Mouse (Mus musculus) thymus, postnatal 25 days (tissue): ENCODE data around the gene Gng2.

ENCODE experiments used
- DNase-seq: peaks from one replicate; pipeline ENCODE4 v3.0.0; 2022

Gng2 gene

GRCm38 (mm10) chr14:19976421-19977270, 781 bp downstream of the Gng2 start:
- peak; percentile 54 for DNase-seq

- no peak for DNase-seq
These were observed 2.4 kb downstream of the Gng2 start for GRCm38 (mm10) chr14:19974978-19975493.

DNA sequence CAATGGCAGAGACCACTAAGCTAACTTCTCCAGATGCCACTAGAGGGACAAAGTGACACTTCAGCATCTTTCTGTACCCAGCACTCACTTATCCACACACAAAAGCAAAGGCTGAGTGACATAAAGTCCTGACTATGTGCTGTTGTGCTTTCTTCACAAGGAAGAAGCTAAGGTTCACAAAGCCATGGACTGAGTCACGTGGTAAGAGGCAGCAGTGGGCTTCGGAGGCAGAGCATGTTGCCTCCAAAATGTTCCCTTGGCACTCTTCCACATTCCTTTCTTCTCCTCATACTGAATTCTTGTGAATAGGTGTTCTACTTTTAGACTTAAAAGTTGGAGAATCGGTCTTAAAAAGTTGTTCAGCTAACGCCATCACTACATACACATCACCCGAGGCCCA, 3.0 kb downstream of the Gng2 start:
- DNase-seq, result no peak

DNA sequence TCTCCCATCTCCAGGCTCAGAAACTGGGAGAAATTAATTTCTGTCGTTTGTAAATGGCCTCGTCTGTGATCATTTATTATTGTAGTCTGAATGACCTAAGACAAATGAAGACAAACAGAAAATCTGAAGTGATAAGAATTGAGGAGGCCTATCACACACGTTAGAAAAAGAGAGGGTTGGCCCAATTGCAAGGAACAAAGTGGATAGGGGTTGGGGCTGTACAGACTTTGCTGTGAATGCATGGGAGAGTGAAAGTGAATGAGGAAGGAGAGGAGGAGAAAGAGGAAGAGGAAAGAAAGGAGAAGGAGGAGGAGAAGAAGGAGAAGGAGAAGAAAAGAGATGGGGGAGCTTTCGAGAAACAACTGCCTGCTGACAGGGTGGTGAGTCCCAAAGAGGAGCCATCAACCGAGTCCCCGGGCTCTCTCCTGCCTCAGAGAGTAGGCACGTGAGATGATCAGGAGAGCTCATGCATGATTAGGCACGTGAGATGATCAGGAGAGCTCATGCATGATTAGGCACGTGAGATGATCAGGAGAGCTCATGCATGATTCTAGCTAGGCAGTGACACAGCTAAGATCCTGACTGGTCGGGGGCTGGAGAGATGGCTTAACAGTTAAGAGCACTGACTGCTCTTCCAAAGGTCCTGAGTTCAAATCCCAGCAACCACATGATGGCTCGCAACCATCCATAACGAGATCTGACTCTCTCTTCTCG, 5.0 kb downstream of the Gng2 start:
- DNase-seq, result no peak

GRCm38 (mm10) chr14:19970845-19971244, 6.6 kb downstream of the Gng2 start:
- no peak for DNase-seq

DNA sequence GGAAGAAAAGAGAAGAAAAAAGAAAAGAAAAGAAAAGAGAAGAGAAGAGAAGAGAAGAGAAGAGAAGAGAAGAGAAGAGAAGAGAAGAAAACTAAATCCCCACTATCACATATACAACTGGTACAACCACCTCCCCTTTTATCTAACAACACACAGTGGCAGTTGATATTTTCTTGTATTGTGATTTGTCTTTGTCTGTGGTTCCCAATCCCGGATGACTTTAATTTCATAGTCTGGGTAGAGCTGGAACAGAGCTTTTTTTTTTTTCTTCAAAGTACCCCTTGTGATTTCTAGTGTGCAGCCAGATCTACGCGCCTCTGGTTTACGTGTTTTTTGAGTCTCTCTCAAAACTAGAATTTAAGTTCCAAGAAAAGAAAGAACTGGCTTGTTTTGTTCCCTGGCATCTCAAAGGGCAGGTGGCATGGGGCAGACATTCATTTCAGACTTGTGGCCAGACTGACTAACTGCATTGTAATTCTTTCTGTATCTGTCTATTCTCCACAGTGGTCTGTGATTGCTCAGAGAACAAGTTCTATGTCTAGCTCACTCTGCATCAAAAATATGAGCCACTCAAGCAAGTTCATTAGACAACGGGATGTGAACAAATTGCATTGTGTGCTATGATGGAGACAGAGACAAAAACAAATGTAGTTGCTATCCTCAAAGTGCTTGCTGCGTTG, 7.2 kb downstream of the Gng2 start:
- DNase-seq, result no peak

DNA sequence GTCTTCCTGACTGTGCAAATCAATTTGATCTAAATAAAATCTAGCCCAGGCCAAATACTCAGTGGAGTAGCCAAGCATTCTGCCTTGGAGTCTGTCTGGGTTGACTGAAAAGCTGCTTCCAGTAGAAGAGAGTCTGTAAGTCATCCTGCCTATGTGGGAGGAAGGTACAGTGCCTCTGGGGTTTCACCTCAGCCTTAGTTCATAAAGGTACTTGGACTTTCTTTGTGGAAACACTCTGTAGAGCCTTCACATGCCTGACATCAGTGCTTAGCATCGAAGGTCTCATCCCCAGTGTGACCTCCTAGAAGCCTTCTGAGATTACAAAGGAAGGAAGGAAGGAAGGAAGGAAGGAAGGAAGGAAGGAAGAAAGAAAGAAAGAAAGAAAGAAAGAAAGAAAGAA, 7.9 kb downstream of the Gng2 start:
- no peak for DNase-seq

DNA sequence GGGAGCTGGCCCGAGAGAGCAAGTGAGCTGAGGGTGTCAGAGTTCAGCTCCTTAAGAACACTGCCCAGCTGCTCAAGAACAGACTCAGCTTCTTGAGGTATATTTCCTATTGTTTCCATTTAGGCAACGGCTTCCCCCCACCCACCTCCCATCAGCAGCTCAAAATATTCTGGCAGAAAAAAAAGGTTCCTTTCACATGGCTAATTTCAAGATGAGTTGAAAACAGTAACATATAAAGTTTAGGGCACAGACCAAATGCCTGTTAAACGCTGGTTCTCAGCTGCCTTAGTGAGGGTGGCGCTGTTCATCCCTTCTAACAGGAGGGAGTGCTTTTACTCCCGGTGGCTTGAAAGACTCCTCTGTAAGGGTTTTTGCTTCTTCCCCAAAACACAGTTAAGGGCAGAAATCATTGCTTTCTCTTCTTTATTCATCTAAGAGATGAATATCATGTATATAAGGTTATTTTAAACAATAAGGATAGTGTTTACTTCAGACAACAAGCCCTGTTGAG, 8.4 kb downstream of the Gng2 start:
- no peak for DNase-seq

DNA sequence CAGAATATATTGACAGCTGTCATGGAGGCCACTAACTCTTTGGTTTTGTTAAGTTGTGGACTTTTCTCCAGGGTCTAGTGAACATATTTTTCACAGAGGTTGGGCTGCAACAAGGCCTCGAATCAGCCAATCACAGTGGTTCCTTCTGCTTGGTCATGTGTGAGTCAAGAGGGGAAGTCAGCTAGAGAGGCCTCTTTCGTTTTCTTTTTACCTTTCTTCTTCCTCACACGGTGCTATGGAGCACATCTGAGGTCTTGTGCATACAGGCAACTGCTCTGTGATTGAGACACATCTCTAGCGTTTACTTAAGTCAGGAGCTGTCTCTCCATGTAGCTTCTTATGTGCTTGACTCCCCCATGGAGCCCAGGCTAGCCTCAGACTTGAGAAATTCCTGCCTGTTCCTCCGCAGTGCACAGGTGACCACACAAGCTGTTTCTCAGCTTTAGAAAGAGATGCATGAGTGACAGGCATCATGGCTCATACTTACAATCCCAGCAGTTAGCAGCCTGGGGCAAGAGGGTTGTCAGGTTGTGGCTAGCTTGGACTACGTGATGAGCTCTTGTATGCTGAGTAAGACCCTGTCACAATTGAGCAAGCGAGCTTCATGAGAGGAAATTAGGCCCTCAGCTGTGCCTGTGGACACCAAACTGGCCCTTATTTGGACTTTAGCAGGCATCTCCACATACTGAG, 9.0 kb downstream of the Gng2 start:
- peak; percentile 24 for DNase-seq

GRCm38 (mm10) chr14:19967482-19967881, 9.9 kb downstream of the Gng2 start:
- DNase-seq, result no peak

GRCm38 (mm10) chr14:19963961-19964505, 13.4 kb downstream of the Gng2 start:
- DNase-seq, result no peak

GRCm38 (mm10) chr14:19961924-19962915, 15.2 kb downstream of the Gng2 start:
- DNase-seq, result peak; percentile 37

DNA sequence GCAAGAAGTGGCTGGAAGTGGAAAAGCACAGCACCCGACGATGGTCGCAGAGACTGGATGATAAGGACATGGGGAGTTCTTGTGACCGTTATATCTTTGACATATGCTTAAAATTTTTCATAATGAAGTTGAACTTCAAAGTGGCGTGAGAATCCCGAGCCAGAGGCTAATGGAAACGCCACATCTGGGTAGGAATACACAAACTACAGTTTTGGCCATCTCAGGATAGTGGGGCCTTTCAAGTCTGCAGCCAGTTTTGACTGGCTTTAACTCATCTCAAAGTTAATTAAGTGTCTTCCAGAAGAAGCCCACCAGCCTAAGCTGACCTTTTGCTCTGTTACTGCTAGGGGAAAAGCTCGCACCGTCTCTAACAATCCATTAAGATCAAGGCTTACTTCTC, 17.6 kb downstream of the Gng2 start:
- no peak for DNase-seq

GRCm38 (mm10) chr14:19955077-19955476, 22.4 kb downstream of the Gng2 start:
- DNase-seq, result no peak

- DNase-seq, result no peak
These were observed 26.6 kb downstream of the Gng2 start for GRCm38 (mm10) chr14:19950812-19951211.

DNA sequence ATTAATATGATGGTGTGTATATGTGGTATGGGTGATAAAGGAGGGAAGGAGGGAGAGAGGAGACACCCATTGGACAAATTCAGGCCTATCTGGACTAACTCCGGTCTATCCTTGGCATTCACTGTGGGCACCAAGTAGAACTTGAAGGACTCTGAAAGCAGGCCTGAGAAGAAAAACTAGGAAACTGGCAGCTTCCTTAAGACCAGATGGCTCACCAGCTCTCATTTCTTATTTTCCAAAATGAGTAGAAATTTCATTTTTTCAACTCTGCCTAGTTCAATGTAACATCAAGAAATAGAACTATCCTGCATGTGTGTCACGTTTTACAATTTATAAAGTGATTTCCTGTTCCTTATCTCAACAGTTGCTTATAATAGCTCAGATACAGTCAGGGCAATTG, 28.0 kb downstream of the Gng2 start:
- no peak for DNase-seq

- no peak for DNase-seq
These were observed 31.2 kb downstream of the Gng2 start for GRCm38 (mm10) chr14:19946221-19946620.

DNA sequence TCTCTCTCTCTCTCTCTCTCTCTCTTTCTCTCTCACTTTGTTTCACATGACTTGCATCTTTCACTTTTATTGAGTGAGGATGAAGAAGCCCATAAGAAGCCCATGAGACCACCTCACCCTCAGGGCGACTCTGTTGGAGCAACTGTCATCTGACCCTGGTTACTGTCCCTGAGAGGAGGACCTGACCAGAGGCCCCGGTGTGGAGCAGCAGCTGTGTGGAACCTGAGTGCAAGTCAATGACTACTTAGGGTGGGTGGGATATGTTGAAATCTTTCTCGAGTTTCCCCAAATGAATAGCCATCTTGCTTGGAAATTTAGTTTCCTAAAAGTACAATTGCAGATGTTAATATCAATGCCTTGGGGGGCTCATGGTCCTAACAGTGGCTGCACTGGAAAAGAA, 34.7 kb downstream of the Gng2 start:
- DNase-seq, result no peak

DNA sequence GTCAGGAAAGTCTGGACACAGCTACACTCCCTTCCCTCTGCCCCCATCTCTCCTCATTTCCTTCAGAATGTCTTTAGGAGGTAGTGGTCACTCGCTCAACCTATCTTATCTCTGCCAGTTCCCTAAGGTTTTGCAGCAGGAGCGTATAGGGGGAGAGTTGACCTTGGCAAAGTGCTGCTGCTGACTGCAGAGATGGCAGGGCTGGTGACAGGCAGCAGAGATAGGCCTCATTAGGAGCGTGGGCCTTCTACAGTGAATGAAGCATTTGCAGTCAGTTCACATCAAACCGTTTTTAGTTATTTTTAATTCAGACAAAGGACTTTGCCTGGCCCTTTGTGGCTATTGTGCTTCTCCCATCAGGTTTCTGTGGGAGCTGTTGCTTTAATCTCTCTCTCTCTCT, 35.1 kb downstream of the Gng2 start:
- no peak for DNase-seq

GRCm38 (mm10) chr14:19940066-19940465, 37.4 kb downstream of the Gng2 start:
- peak; percentile 14 for DNase-seq

GRCm38 (mm10) chr14:19938545-19938944, 38.9 kb downstream of the Gng2 start:
- no peak for DNase-seq
